Mouse (Mus musculus): ENCODE data around the gene Epha4. TPM values are rescaled to one million over a fixed set of nuclear protein-coding genes. Genes with fewer than 3 reads are reported as not detected.

Gene Epha4
- total RNA-seq, 2 experiments from 2014 or later, result 274 to 323 TPM

DNA sequence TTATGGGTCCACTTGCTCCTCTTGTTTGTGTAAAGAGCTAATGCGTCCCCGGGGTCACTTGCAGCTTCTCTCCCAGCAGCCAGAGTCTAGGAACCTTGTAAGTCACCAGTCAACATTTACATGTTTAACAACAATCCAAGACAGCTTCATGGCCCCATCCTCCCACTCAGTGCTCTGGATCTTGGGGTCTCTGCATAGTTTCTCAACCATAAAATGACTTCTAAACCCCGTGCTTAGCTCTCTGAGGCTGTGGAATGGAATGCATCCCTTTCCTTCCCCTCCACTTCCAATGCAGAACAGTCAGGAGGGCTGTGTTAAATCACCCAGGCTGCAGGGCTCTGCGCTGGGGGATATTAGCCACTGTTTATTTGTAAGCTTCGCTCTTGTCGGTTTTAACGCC lies 178.0 kb downstream of the Epha4 start:
- DNase-seq (ENCODE audit: low spot score in 2 of 2), result no peak

DNA sequence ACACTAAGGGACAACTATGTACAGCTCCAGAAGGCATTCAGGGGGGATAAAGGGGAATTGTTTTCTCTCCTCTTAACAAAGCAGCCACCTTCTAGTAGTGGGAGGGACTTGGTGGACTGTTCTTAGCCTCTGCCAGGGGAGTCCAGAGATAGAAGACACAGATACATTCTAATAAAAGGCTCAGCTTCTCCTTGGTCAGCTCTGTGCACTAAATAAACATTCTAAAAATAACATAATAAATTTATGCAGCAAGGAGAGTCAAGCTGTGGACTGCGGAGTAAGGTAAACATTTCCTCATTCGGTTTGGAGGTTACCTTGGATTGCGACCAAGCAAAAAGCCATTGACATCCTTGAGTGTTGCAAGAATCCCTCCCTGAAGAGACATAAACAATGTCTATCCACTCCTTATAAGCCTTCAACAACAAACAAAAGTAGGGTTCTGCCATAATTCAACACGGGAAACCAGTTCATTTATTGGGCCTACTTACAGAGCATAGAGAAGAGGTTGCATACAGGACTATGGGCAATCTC lies 196.2 kb downstream of the Epha4 start:
- no peak for DNase-seq (ENCODE audit: low spot score in 2 of 2)

Small RNA genes within 50 kb of the gene (microRNA-seq; reads per million reads assigned to microRNA genes)
- gene Mir6352, result 0 reads per million in 2 experiments

Measured in layer of hippocampus, adult 18-20 months (tissue).